Mouse (Mus musculus): ENCODE measurements around the gene Hist2h2aa1. TPM values are rescaled to one million over a fixed set of nuclear protein-coding genes. Genes with fewer than 3 reads are reported as not detected.
A peak's percentile ranks its signal among the peaks of the same experiment; 100 is the strongest.

The Hist2h2aa1 gene
- polyA plus RNA-seq, 2 experiments, result 18.1 to 44.2 TPM

- no peak overlapping the region for H3K27ac ChIP-seq (replicated peaks; ENCODE audit: low read depth, low read length)
- H3K9me3 ChIP-seq (ENCODE audit: control insufficient read depth, low read length), result no peaks in the 10 kb centered on the region
- DNase-seq (ENCODE audit: low spot score) (no peak), ATAC-seq (ENCODE audit: low FRiP score, low read depth) (no peak)
- TF ChIP-seq POLR2A (IDR thresholded peaks at IDR 0.05; ENCODE audit: borderline replicate concordance, extremely low read depth, insufficient read depth, insufficient read length), result no peak
- 48% methylated on average over 4 of the region's 4 CpGs for WGBS
- H3K4me1 ChIP-seq (ENCODE audit: control insufficient read depth, insufficient read depth, low read length), result peaks cover 20% of the 10 kb centered on the region
- H3K36me3 ChIP-seq (ENCODE audit: control insufficient read depth, insufficient read depth, low read length), result no peaks in the 10 kb centered on the region
- H3K9ac ChIP-seq (ENCODE audit: low read depth, low read length, severe bottlenecking), result no peak overlapping the region
- H3K4me2 ChIP-seq (replicated peaks; ENCODE audit: low read depth, low read length, severe bottlenecking), result peak overlapping the region; percentile 49; the same call in 1 of the 2 replicates
- 0 out of 2 replicates have a peak overlapping the region, but pooled peaks have one; percentile 39 for H3K4me3 ChIP-seq (replicated peaks; ENCODE audit: low read length)
- no peaks in the 10 kb centered on the region for H3K27me3 ChIP-seq (ENCODE audit: control insufficient read depth, insufficient read depth, low read length)
These were observed 3.7 kb downstream of the Hist2h2aa1 start for GRCm38 (mm10) chr3:96249034-96249345.

GRCm38 (mm10) chr3:96250890-96251289, 5.6 kb downstream of the Hist2h2aa1 start:
- Histone ChIP-seq H3K9ac (ENCODE audit: low read depth, low read length, severe bottlenecking) (no peak overlapping the region), H3K9me3 (ENCODE audit: control insufficient read depth, low read length) (no peaks in the 10 kb centered on the region), H3K4me2 (replicated peaks; ENCODE audit: low read depth, low read length, severe bottlenecking) (no peak overlapping the region), H3K4me3 (replicated peaks; ENCODE audit: low read length) (no peak overlapping the region), H3K27ac (replicated peaks; ENCODE audit: low read depth, low read length) (no peak overlapping the region), H3K36me3 (ENCODE audit: control insufficient read depth, insufficient read depth, low read length) (no peaks in the 10 kb centered on the region), H3K27me3 (ENCODE audit: control insufficient read depth, insufficient read depth, low read length) (no peaks in the 10 kb centered on the region), H3K4me1 (ENCODE audit: control insufficient read depth, insufficient read depth, low read length) (peaks cover 14% of the 10 kb centered on the region)
- ATAC-seq (ENCODE audit: low FRiP score, low read depth) (no peak), DNase-seq (ENCODE audit: low spot score) (no peak)
- 16% methylated on average over 3 of the region's 3 CpGs for WGBS
- TF ChIP-seq POLR2A (IDR thresholded peaks at IDR 0.05; ENCODE audit: borderline replicate concordance, extremely low read depth, insufficient read depth, insufficient read length), result no peak

GRCm38 (mm10) chr3:96251787-96252186, 6.5 kb downstream of the Hist2h2aa1 start:
- Histone ChIP-seq H3K27me3 (ENCODE audit: control insufficient read depth, insufficient read depth, low read length) (no peaks in the 10 kb centered on the region), H3K4me1 (ENCODE audit: control insufficient read depth, insufficient read depth, low read length) (peaks cover 19% of the 10 kb centered on the region), H3K4me3 (replicated peaks; ENCODE audit: low read length) (no peak overlapping the region), H3K36me3 (ENCODE audit: control insufficient read depth, insufficient read depth, low read length) (no peaks in the 10 kb centered on the region), H3K4me2 (replicated peaks; ENCODE audit: low read depth, low read length, severe bottlenecking) (no peak overlapping the region), H3K27ac (replicated peaks; ENCODE audit: low read depth, low read length) (no peak overlapping the region), H3K9ac (ENCODE audit: low read depth, low read length, severe bottlenecking) (no peak overlapping the region), H3K9me3 (ENCODE audit: control insufficient read depth, low read length) (no peaks in the 10 kb centered on the region)
- no peak for TF ChIP-seq POLR2A (IDR thresholded peaks at IDR 0.05; ENCODE audit: borderline replicate concordance, extremely low read depth, insufficient read depth, insufficient read length)
- WGBS, result 80% methylated on average over 3 of the region's 3 CpGs
- ATAC-seq (ENCODE audit: low FRiP score, low read depth) (no peak), DNase-seq (ENCODE audit: low spot score) (no peak)

GRCm38 (mm10) chr3:96254683-96255355, 9.5 kb downstream of the Hist2h2aa1 start:
- no peak overlapping the region for H3K27ac ChIP-seq (replicated peaks; ENCODE audit: low read depth, low read length)
- TF ChIP-seq POLR2A (IDR thresholded peaks at IDR 0.05; ENCODE audit: borderline replicate concordance, extremely low read depth, insufficient read depth, insufficient read length), result no peak
- ATAC-seq (ENCODE audit: low FRiP score, low read depth) (no peak), DNase-seq (ENCODE audit: low spot score) (peak; percentile 40)
- no peak overlapping the region for H3K9ac ChIP-seq (ENCODE audit: low read depth, low read length, severe bottlenecking)
- H3K36me3 ChIP-seq (ENCODE audit: control insufficient read depth, insufficient read depth, low read length), result no peaks in the 10 kb centered on the region
- no peak overlapping the region for H3K4me3 ChIP-seq (replicated peaks; ENCODE audit: low read length)
- no peaks in the 10 kb centered on the region for H3K9me3 ChIP-seq (ENCODE audit: control insufficient read depth, low read length)
- H3K27me3 ChIP-seq (ENCODE audit: control insufficient read depth, insufficient read depth, low read length), result no peaks in the 10 kb centered on the region
- no peak overlapping the region for H3K4me2 ChIP-seq (replicated peaks; ENCODE audit: low read depth, low read length, severe bottlenecking)
- H3K4me1 ChIP-seq (ENCODE audit: control insufficient read depth, insufficient read depth, low read length), result peaks cover 9% of the 10 kb centered on the region; the same call in 1 of the 2 replicates
- 36% methylated on average over 10 of the region's 10 CpGs for WGBS

- H3K9me3 ChIP-seq (ENCODE audit: control insufficient read depth, low read length), result no peaks in the 10 kb centered on the region
- ATAC-seq (ENCODE audit: low FRiP score, low read depth) (no peak), DNase-seq (ENCODE audit: low spot score) (no peak)
- H3K4me3 ChIP-seq (replicated peaks; ENCODE audit: low read length), result no peak overlapping the region
- peaks cover 5% of the 10 kb centered on the region; the same call in 1 of the 2 replicates for H3K4me1 ChIP-seq (ENCODE audit: control insufficient read depth, insufficient read depth, low read length)
- WGBS, result 57% methylated on average over 5 of the region's 5 CpGs
- no peaks in the 10 kb centered on the region for H3K27me3 ChIP-seq (ENCODE audit: control insufficient read depth, insufficient read depth, low read length)
- H3K9ac ChIP-seq (ENCODE audit: low read depth, low read length, severe bottlenecking), result no peak overlapping the region
- H3K36me3 ChIP-seq (ENCODE audit: control insufficient read depth, insufficient read depth, low read length), result no peaks in the 10 kb centered on the region
- no peak overlapping the region for H3K4me2 ChIP-seq (replicated peaks; ENCODE audit: low read depth, low read length, severe bottlenecking)
- H3K27ac ChIP-seq (replicated peaks; ENCODE audit: low read depth, low read length), result no peak overlapping the region
- TF ChIP-seq POLR2A (IDR thresholded peaks at IDR 0.05; ENCODE audit: borderline replicate concordance, extremely low read depth, insufficient read depth, insufficient read length), result no peak
These were observed 10.8 kb downstream of the Hist2h2aa1 start for GRCm38 (mm10) chr3:96255926-96256593.
